Mouse (Mus musculus) limb, embryonic 12.5 days (tissue): ENCODE measurements around the gene Saxo2. TPM values are rescaled to one million over a fixed set of nuclear protein-coding genes. Genes with fewer than 3 reads are reported as not detected.
A peak's percentile ranks its signal among the peaks of the same experiment; 100 is the strongest.

Source experiments
- ATAC-seq: fragments of 200-750 bp; cut with Nextera tagmentation; 2 replicates; pipeline ENCODE4 v1.8.0; 2017; ENCODE audit warnings: low read depth, moderate TSS enrichment; ENCODE audit not compliant: insufficient number of reproducible peaks, insufficient read depth, low FRiP score, low TSS enrichment
- H3K27ac ChIP-seq: fragments of 300-500 bp; sonication (generic); 2 replicates; pipeline ENCODE4 v1.5.1; 2016; ENCODE audit warnings: mild to moderate bottlenecking, moderate library complexity
- H3K27me3 ChIP-seq: fragments of 300-500 bp; sonication (generic); 2 replicates; pipeline ENCODE4 v1.6.1; 2016; ENCODE audit warnings: mild to moderate bottlenecking, moderate library complexity
- H3K36me3 ChIP-seq: fragments of 300-500 bp; sonication (generic); 2 replicates; pipeline ENCODE4 v1.6.1; 2016; ENCODE audit warnings: mild to moderate bottlenecking, moderate library complexity
- H3K4me1 ChIP-seq: fragments of 300-500 bp; sonication (generic); replicated peaks from 2 replicates; pipeline ENCODE4 v1.6.1; 2016
- H3K4me2 ChIP-seq: fragments of 300-500 bp; sonication (generic); 2 replicates; pipeline ENCODE4 v1.6.1; 2016; ENCODE audit warnings: mild to moderate bottlenecking, moderate library complexity
- H3K4me3 ChIP-seq: fragments of 300-500 bp; sonication (generic); replicated peaks from 2 replicates; pipeline ENCODE4 v1.5.1; 2016; ENCODE audit warnings: mild to moderate bottlenecking
- H3K9ac ChIP-seq: fragments of 300-500 bp; sonication (generic); replicated peaks from 2 replicates; pipeline ENCODE4 v1.6.1; 2016; ENCODE audit warnings: mild to moderate bottlenecking, moderate library complexity
- H3K9me3 ChIP-seq: fragments of 300-500 bp; sonication (generic); 2 replicates; pipeline ENCODE4 v1.6.1; 2016; ENCODE audit warnings: mild to moderate bottlenecking, moderate library complexity
- WGBS: fragments of 180-500 bp; shearing (Covaris S2); methylation state at CpG from one replicate; pipeline ENCODE4 v1.1.7; 2016; 5-methylcytosine and 5-hydroxymethylcytosine counted together
- polyA plus RNA-seq: library from polyadenylated mRNA; unstranded; fragments of >200 nt; fragmentation: Nextera tagmentation; extraction: Ambion mirVana; gene quantifications from 2 replicates; pipeline ENCODE4 v1.2.1, GENCODE M21; 2016

Gene Saxo2
- 5.2 and 6.2 TPM in 2 replicates for polyA plus RNA-seq

GRCm38 (mm10) chr7:82648353-82649080 is at the start of gene Saxo2, which contains the start of gene Efl1:
Gene Saxo2 (minus strand): TSS chr7:82648528.
Gene Efl1 (plus strand): TSS chr7:82648614.
- Histone ChIP-seq H3K4me3 (peak within 1 kb of the TSS; percentile 74), H3K36me3 (peaks cover 12% of the 10 kb centered on the region), H3K9ac (peak within 1 kb of the TSS; percentile 65), H3K4me2 (peak within 1 kb of the TSS; percentile 78), H3K27ac (no peak within 1 kb of the TSS), H3K4me1 (peaks cover 14% of the 10 kb centered on the region), H3K27me3 (no peaks in the 10 kb centered on the region), H3K9me3 (no peaks in the 10 kb centered on the region)
- WGBS: under 1% methylated on average over 46 of the region's 46 CpGs
- peak; percentile 95 for ATAC-seq

GRCm38 (mm10) chr7:82697668-82698067 is 49.3 kb upstream of the Saxo2 start:
- no peak overlapping the region for H3K4me2 ChIP-seq
- H3K27me3 ChIP-seq: no peaks in the 10 kb centered on the region
- no peak overlapping the region for H3K27ac ChIP-seq
- no peaks in the 10 kb centered on the region for H3K9me3 ChIP-seq
- peaks cover 10% of the 10 kb centered on the region for H3K4me1 ChIP-seq
- no peak overlapping the region for H3K9ac ChIP-seq
- H3K4me3 ChIP-seq: no peak overlapping the region
- peaks cover 67% of the 10 kb centered on the region for H3K36me3 ChIP-seq
- 79% methylated on average over 8 of the region's 8 CpGs for WGBS
- no peak for ATAC-seq

DNA sequence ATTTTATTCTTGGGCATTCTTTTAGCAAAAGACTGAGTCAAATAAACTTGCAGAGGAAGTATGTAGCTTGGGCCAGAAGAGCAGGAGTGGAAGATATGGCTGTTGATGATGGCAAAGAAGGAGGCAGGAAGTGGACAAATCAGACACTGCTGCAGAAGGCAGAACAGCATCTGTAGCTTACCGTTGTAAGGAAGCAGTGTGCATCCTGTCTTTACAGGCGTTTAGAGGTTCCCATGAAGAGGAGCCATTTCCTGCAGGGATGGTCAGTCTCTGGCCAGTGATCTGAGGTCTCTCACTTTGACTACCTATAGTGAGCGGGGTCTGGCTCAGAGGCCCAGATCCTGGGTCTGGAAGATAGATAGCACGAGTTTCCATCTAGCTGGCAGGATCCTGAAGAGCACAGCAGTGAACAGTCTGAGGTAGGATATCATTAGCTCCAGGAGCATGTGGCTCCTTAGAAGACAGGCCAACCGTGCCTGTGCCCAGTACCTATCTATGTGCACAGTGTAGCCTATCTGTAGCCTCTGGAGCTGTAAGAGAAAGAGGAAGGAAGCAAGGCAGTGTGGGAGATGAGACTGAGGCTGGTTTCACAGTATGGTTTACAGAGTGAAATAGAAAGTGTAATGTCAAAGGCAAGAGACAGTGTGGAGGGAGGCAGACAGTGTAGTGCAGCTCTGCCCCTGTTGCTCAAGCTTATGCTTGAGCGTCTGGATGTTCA is 42.9 kb upstream of the Saxo2 start:
- H3K27ac ChIP-seq: no peak overlapping the region
- no peaks in the 10 kb centered on the region for H3K9me3 ChIP-seq
- 81% methylated on average over 6 of the region's 6 CpGs for WGBS
- H3K36me3 ChIP-seq: peaks cover 74% of the 10 kb centered on the region
- no peak overlapping the region for H3K4me2 ChIP-seq
- ATAC-seq: no peak
- H3K9ac ChIP-seq: no peak overlapping the region
- H3K27me3 ChIP-seq: no peaks in the 10 kb centered on the region
- no peaks in the 10 kb centered on the region for H3K4me1 ChIP-seq
- H3K4me3 ChIP-seq: no peak overlapping the region

DNA sequence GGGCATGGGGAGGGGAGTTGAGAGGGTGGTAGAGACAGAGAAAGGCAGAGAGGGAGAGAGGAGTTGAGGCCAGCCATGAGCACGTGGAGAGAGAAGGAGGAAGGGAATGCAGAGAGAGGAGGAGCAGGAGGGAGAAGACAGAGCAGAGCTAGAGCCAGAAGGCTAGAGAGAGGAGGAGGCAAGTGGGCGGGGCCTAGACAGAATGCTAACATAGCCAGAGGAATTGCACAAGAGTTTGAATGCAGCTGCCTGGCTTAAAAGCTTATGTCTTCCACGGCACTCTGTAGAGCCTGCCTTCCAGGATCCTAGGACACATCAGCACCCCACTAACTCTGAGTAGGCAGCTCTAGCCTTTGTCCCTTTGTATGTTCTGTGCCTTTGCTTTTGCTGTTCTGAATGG is 40.4 kb upstream of the Saxo2 start:
- no peak overlapping the region for H3K4me2 ChIP-seq
- no peak overlapping the region for H3K9ac ChIP-seq
- peaks cover 67% of the 10 kb centered on the region for H3K36me3 ChIP-seq
- H3K27ac ChIP-seq: 0 out of 2 replicates have a peak overlapping the region, but pooled peaks have one; percentile 17
- H3K9me3 ChIP-seq: no peaks in the 10 kb centered on the region
- no peak overlapping the region for H3K4me3 ChIP-seq
- no peak for ATAC-seq
- H3K4me1 ChIP-seq: no peaks in the 10 kb centered on the region
- 60% methylated on average over 3 of the region's 3 CpGs for WGBS
- H3K27me3 ChIP-seq: no peaks in the 10 kb centered on the region

GRCm38 (mm10) chr7:82679901-82680300 is 31.6 kb upstream of the Saxo2 start:
- H3K36me3 ChIP-seq: peaks cover 44% of the 10 kb centered on the region
- no peaks in the 10 kb centered on the region for H3K9me3 ChIP-seq

DNA sequence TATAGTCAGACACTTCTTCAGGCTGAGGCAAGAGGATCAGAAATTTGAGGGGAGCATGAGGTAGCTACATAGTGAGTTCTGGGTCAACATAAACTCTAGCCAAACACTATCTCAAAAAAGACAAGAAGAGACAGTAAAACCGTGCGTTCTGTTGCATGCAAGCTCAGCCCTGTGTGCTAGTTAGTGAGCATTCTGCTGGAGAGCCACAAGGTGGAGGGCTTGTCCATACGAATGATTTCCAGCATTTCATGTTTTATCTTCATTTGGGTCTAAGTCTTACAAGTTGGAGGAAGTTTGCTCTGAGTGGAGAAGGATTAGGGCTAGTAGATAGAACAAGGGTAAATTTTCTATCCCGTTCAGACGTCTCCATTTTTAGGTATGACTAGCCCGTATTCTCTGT is 28.5 kb upstream of the Saxo2 start:
- ATAC-seq: no peak
- Histone ChIP-seq H3K4me2 (no peak overlapping the region), H3K9me3 (no peaks in the 10 kb centered on the region), H3K4me3 (no peak overlapping the region), H3K36me3 (peaks cover 46% of the 10 kb centered on the region), H3K4me1 (no peaks in the 10 kb centered on the region), H3K27me3 (no peaks in the 10 kb centered on the region), H3K27ac (no peak overlapping the region), H3K9ac (no peak overlapping the region)
- 83% methylated on average over 6 of the region's 6 CpGs for WGBS

More at GRCm38 (mm10) chr7:82679901-82680300, 31.6 kb upstream of the Saxo2 start:
- H3K27me3 ChIP-seq: no peaks in the 10 kb centered on the region
- H3K27ac ChIP-seq: no peak overlapping the region
- ATAC-seq: no peak
- no peak overlapping the region for H3K9ac ChIP-seq
- H3K4me1 ChIP-seq: no peaks in the 10 kb centered on the region
- no peak overlapping the region for H3K4me2 ChIP-seq
- 92% methylated on average over 5 of the region's 5 CpGs for WGBS
- no peak overlapping the region for H3K4me3 ChIP-seq

DNA sequence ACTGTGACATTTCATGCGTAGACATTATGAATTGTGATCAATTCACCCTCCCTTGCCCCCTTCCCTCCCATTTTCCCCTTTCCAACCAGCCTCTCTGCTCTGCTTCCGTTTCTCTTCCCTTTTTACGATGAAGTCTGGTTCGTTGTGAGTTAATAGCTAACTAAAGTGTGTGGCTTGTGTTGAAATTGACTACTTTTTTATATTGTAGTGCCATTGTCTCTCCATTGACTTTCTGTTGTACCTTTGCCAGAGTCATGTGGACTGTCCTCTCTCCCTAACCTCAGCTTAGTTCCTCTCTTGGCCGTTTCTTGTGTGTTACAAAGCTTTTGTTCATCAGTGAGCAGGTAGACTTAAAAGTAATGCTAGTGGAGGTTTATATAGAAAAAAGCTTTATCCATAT is 27.7 kb upstream of the Saxo2 start:
- ATAC-seq: no peak
- no peak overlapping the region for H3K9ac ChIP-seq
- H3K27me3 ChIP-seq: no peaks in the 10 kb centered on the region
- H3K4me3 ChIP-seq: no peak overlapping the region
- no peaks in the 10 kb centered on the region for H3K4me1 ChIP-seq
- H3K9me3 ChIP-seq: no peaks in the 10 kb centered on the region
- H3K4me2 ChIP-seq: no peak overlapping the region
- WGBS: 67% methylated on average over 5 of the region's 5 CpGs
- peaks cover 47% of the 10 kb centered on the region for H3K36me3 ChIP-seq
- no peak overlapping the region for H3K27ac ChIP-seq

GRCm38 (mm10) chr7:82664604-82665003 is 16.3 kb upstream of the Saxo2 start:
- Histone ChIP-seq H3K27ac (no peak overlapping the region), H3K36me3 (peaks cover 70% of the 10 kb centered on the region), H3K9ac (no peak overlapping the region), H3K4me2 (no peak overlapping the region), H3K4me3 (no peak overlapping the region), H3K9me3 (peaks cover 10% of the 10 kb centered on the region; the same call in 1 of the 2 replicates), H3K27me3 (no peaks in the 10 kb centered on the region), H3K4me1 (no peaks in the 10 kb centered on the region)
- no peak for ATAC-seq
- WGBS: 91% methylated on average over 3 of the region's 3 CpGs

- WGBS: 28% methylated on average over 6 of the region's 6 CpGs
Observed at GRCm38 (mm10) chr7:82649081-82649445, 735 bp upstream of the Saxo2 start.

DNA sequence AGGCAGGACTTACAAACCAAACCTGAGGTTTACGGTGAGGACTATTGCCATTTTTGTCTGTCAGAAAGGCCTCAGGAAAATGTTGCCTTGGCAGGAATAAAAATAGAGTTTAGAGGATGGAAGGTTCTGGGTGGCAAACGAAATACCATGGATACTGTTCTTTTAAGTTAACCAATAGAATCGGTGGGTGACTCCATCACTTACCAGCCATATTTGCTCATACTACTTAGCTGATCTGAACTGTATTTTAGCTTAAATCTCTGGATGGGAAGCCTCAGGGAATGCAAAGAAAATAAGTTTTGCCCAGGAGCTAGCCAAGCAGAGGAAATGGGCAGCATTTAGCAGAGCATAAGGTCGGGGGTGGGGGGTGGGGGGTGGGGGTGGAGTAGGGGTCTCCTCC is 419 bp downstream of the Saxo2 start:
- Histone ChIP-seq H3K4me2 (peak overlapping the region; percentile 78), H3K9ac (peak overlapping the region; percentile 65), H3K27ac (no peak overlapping the region), H3K4me3 (peak overlapping the region; percentile 74), H3K27me3 (no peaks in the 10 kb centered on the region), H3K36me3 (peaks cover 12% of the 10 kb centered on the region), H3K9me3 (no peaks in the 10 kb centered on the region), H3K4me1 (peaks cover 14% of the 10 kb centered on the region)
- no peak; the same call in 1 of the 2 replicates for ATAC-seq
- 31% methylated on average over 4 of the region's 4 CpGs for WGBS

More at GRCm38 (mm10) chr7:82649081-82649445, 735 bp upstream of the Saxo2 start:
- H3K4me2 ChIP-seq: peak overlapping the region; percentile 78
- H3K27ac ChIP-seq: no peak overlapping the region
- peak overlapping the region; percentile 74 for H3K4me3 ChIP-seq
- H3K4me1 ChIP-seq: peaks cover 14% of the 10 kb centered on the region
- peaks cover 12% of the 10 kb centered on the region for H3K36me3 ChIP-seq
- ATAC-seq: no peak
- no peaks in the 10 kb centered on the region for H3K9me3 ChIP-seq
- H3K9ac ChIP-seq: peak overlapping the region; percentile 65
- no peaks in the 10 kb centered on the region for H3K27me3 ChIP-seq

GRCm38 (mm10) chr7:82647183-82647582 is 1.1 kb downstream of the Saxo2 start:
- H3K4me1 ChIP-seq: peaks cover 14% of the 10 kb centered on the region
- no peaks in the 10 kb centered on the region for H3K9me3 ChIP-seq
- no peak overlapping the region for H3K4me3 ChIP-seq
- 86% methylated on average over 3 of the region's 3 CpGs for whole genome bisulfite sequencing
- no peak overlapping the region for H3K4me2 ChIP-seq
- H3K9ac ChIP-seq: no peak overlapping the region
- peaks cover 6% of the 10 kb centered on the region for H3K36me3 ChIP-seq
- H3K27ac ChIP-seq: no peak overlapping the region
- H3K27me3 ChIP-seq: no peaks in the 10 kb centered on the region
- no peak for ATAC-seq
